Mouse (Mus musculus) ES-Bruce4 (cell line): ENCODE data around the gene Tnrc6c.

Experiments used
- CTCF ChIP-seq: IDR thresholded peaks from one replicate; pipeline ENCODE4 v1.8.1; 2011; ENCODE audit warnings: low read depth, low read length
- EP300 ChIP-seq: IDR thresholded peaks from 2 replicates; pipeline ENCODE4 v1.6.1; 2011; ENCODE audit warnings: low read depth, low read length; ENCODE audit not compliant: insufficient read depth
- POLR2A ChIP-seq: IDR thresholded peaks from one replicate; pipeline ENCODE4 v1.8.1; 2011; ENCODE audit warnings: low read length; ENCODE audit not compliant: insufficient read depth

DNA sequence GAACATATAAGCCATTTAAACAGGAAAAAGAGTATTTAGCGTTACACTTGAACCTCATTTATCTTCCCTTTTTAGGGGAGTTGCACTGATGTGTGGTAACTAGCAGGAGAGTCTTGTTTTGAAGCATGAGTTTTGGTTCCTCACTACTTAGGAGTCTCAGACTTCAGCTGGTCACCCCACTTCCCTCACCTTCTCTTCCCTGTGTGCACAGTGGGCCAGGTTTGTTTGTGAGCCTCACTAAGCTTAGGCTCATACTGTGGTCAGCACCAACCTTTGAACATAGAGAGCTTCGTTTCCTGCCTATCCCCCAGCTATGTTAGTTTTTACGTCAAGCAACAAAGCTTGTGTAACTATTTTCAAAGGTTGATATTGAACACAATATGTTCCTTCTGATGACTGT is 64.7 kb downstream of the Tnrc6c start:
- TF ChIP-seq CTCF: no peak
- TF ChIP-seq POLR2A: no peak
- no peak for TF ChIP-seq EP300
